Mouse (Mus musculus) cerebellum, postnatal 10 days (tissue): ENCODE measurements around the gene Rab9b.

Source experiments
- DNase-seq, 2 experiments: peaks; one replicate each; pipeline ENCODE4 v3.0.0; 2021; ENCODE audit warnings: mixed read lengths in 2 of 2

Gene Rab9b

DNA sequence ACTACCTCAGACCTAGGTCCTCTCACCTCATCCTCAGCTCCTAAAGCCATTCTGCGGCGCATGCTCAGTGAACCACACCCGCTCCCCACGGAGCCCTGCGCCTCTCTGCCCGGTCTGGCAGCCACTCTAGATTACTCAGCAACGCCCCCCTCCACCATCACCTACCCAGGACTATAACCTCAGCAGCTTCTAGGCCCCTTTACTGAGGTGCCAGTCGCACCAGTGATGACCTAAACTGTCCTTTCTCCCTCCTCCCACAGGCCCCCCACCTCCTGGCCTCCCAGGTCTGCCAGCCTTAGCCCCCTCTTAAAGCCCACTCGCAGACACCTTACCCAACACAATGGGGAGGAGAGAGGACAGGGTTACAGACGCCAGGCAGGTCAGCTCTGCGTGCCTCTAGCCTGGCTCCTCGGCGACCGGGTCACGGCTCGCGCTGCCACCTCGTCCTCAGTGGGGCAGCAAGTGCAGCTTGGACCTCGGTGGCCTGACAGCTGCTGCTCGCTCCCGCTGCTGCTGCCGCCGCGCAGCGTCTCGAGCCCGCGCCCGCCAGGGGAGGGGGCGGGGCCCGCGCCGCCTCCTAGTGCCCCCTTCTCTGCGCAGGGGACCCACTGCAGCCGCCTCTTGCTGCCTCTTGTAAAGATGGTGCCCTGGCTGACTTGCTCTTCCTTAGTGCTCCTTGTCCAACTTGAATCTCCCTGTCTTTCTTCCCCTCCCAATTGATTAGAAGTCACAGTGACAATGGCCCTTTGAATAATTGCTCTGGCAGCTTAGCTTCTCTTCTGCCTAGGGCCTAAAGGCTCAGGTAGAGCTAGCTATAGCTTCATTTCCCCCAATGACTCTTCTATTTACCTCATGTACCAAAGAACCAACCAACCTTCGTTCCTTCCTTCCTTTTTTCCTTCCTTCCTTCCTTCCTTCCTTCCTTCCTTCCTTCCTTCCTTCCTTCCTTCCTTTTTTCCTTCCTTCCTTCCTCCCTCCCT, at the start of gene Rab9b:
TSS of gene Rab9b (minus strand) at position 695 of the 980 bp plus-strand sequence.
- peak; percentile 75 to 83 for DNase-seq

GRCm38 (mm10) chrX:136904369-136904768, 35.8 kb upstream of the Rab9b start:
- no peak for DNase-seq

- peak; percentile 13 to 29 for DNase-seq
Measured at GRCm38 (mm10) chrX:136895757-136896156, 27.2 kb upstream of the Rab9b start.

DNA sequence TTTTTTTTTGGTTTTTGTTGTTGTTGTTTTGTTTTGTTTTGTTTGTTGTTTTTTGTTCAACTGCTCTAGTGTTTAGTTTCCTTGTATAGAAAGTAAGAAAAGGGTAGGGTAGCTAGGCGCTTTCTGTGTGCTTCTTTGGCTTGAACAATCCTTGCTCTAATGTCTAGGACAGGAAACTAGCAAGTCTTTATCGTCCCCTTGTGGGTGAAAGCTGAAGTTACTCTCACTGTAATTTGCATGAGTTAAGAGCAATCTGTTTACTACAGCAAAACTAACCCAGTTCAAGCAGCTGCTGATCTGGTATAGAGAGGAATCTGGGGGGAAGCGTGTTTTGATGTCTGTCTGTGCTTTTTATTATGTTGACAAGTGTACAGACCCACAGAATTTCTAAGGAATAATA, 18.3 kb downstream of the Rab9b start:
- DNase-seq = peak in 1 of 2 experiments; percentile 1

GRCm38 (mm10) chrX:136828610-136829009, 39.9 kb downstream of the Rab9b start:
- no peak for DNase-seq

- DNase-seq = no peak
Measured at GRCm38 (mm10) chrX:136825016-136825415, 43.5 kb downstream of the Rab9b start.

GRCm38 (mm10) chrX:136822371-136822770, 46.2 kb downstream of the Rab9b start, which contains the start of gene Plp1:
Plp1 (plus strand) TSS chrX:136822671.
- DNase-seq = no peak

DNA sequence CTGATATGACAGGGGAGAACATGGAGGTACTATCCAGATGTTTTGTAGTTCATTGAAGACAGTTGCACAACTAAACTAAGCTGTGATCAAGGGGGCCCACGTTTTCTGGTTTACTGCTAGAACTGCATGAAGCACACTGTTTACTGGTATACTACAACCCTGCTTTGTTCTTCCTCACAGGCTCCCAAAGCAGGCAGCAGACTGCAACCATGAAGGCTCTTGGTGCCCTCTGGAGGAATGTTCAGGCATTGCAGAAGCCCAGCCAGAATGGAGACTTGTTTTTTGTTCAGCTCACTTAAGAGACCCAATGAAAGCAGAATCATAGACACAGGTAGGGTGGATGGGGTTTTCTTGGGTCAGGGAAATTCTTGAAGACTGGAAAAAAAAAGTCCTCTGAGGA, 48.3 kb downstream of the Rab9b start:
- peak; percentile 85 to 86 for DNase-seq

DNA sequence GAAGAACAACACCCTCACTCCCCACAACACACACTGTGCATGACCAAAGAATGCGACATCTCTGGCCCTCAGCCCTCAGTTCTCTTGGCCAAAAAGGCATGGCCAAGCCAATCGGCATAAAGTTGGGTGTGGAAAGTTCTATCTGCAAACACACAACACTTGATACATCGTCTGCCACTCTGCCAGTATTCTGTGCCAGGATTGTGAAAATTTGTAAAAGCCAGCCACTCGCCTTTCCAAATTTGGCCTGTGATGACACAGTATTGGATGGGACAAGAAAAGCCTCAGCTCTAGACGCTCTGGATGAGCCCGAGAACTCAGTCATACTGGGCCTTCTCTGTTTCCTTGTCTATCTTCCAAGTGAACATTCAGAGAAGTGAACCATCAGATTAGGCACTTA, 48.8 kb downstream of the Rab9b start:
- peak in 1 of 2 experiments; percentile 2 for DNase-seq
